Mouse (Mus musculus) kidney, postnatal 0 days (tissue): ENCODE data around the gene Homer2. TPM values are rescaled to one million over a fixed set of nuclear protein-coding genes. Genes with fewer than 3 reads are reported as not detected.

Source experiments
- ATAC-seq: fragments of 200-750 bp; cut with Nextera tagmentation; replicated peaks from 2 replicates; pipeline ENCODE4 v1.8.0; 2017; ENCODE audit warnings: low read depth, moderate number of reproducible peaks, moderate TSS enrichment, moderate library complexity; ENCODE audit not compliant: low FRiP score
- DNase-seq: peaks from one replicate; pipeline ENCODE4 v3.0.0-alpha.2; 2016; ENCODE audit warnings: low spot score
- H3K27ac ChIP-seq: fragments of 300-500 bp; sonication (generic); 2 replicates; pipeline ENCODE4 v1.5.1; 2014; ENCODE audit warnings: mild to moderate bottlenecking
- H3K27me3 ChIP-seq: fragments of 300-500 bp; sonication (generic); 2 replicates; pipeline ENCODE4 v1.6.1; 2014; ENCODE audit warnings: low read length, mixed read lengths; ENCODE audit not compliant: insufficient read depth
- H3K36me3 ChIP-seq: fragments of 300-500 bp; sonication (generic); 2 replicates; pipeline ENCODE4 v1.6.1; 2014; ENCODE audit warnings: low read length, mixed read lengths; ENCODE audit not compliant: insufficient read depth
- H3K4me1 ChIP-seq: fragments of 300-500 bp; sonication (generic); replicated peaks from 2 replicates; pipeline ENCODE4 v1.6.1; 2014; ENCODE audit warnings: antibody characterized with exemption, low read length, mixed read lengths; ENCODE audit not compliant: insufficient read depth
- H3K4me2 ChIP-seq: fragments of 300-500 bp; sonication (generic); 2 replicates; pipeline ENCODE4 v1.6.1; 2014; ENCODE audit warnings: mild to moderate bottlenecking, low read length, moderate library complexity, mixed read lengths
- H3K4me3 ChIP-seq: fragments of 300-500 bp; sonication (generic); replicated peaks from 2 replicates; pipeline ENCODE4 v1.5.1; 2014; ENCODE audit warnings: low read depth, low read length
- H3K9ac ChIP-seq: fragments of 300-500 bp; sonication (generic); 2 replicates; pipeline ENCODE4 v1.6.1; 2014; ENCODE audit warnings: low read depth, low read length
- H3K9me3 ChIP-seq: fragments of 300-500 bp; sonication (generic); replicated peaks from 2 replicates; pipeline ENCODE4 v1.6.1; 2016; ENCODE audit warnings: low read length, inconsistent platforms, mixed read lengths
- CTCF ChIP-seq: IDR thresholded peaks from 2 replicates; pipeline ENCODE4 v1.5.1; 2016; ENCODE audit warnings: antibody characterized with exemption, low read depth, mild to moderate bottlenecking, moderate library complexity
- WGBS: fragments of 180-500 bp; shearing (Covaris S2); extraction: QIAGEN DNeasy Blood & Tissue Kit; methylation state at CpG from one replicate; pipeline ENCODE4 v1.1.7; 2014; 5-methylcytosine and 5-hydroxymethylcytosine counted together
- polyA plus RNA-seq: library from polyadenylated mRNA; unstranded; fragments of >200 nt; fragmentation: Nextera tagmentation; extraction: Ambion mirVana; gene quantifications from 2 replicates; pipeline ENCODE4 v1.2.1, GENCODE M21; 2015

Gene Homer2
- polyA plus RNA-seq, 1 experiment from 2014 or later: 8.4 TPM

DNA sequence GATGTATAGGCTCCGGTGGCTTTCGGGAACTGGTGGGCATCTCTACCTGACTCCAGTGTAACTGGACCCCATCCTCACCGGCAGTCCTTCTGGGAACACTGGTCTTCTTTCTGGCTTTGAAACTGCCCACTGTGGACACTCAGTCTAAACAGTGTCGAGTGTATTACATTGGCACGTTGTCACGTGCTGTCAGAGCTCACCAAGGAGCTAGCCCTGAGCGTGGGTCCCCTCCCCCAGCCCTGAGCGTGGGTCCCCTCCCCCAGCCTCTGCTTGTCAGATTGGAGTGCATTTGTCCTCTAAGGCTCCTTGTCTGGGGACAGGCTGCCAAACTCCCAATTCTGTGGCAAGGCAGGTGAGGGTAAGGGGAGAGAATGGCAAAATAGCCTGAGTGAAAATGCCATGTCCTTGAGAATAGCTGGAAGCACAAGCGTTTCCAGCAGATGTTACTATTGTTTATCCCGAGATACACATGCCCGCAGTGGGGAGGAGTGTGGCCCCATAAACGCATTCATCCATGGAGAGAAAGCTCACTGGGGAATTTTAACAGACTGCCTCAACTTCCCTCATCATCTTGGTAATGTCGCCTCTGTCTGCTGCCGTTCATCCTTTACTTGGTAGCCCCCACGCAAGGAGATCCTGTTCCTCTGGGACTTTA, 33.8 kb downstream of the Homer2 start:
- H3K4me2 ChIP-seq: no peak overlapping the region
- no peak for ATAC-seq
- no peaks in the 10 kb centered on the region; the same call in 1 of the 2 replicates for H3K4me1 ChIP-seq
- TF ChIP-seq CTCF: no peak
- no peak overlapping the region for H3K4me3 ChIP-seq
- 54% methylated on average over 15 of the region's 15 CpGs for WGBS
- no peak overlapping the region for H3K27ac ChIP-seq
- H3K9me3 ChIP-seq: no peaks in the 10 kb centered on the region
- H3K9ac ChIP-seq: no peak overlapping the region
- H3K36me3 ChIP-seq: no peaks in the 10 kb centered on the region
- H3K27me3 ChIP-seq: no peaks in the 10 kb centered on the region
- DNase-seq: no peak

DNA sequence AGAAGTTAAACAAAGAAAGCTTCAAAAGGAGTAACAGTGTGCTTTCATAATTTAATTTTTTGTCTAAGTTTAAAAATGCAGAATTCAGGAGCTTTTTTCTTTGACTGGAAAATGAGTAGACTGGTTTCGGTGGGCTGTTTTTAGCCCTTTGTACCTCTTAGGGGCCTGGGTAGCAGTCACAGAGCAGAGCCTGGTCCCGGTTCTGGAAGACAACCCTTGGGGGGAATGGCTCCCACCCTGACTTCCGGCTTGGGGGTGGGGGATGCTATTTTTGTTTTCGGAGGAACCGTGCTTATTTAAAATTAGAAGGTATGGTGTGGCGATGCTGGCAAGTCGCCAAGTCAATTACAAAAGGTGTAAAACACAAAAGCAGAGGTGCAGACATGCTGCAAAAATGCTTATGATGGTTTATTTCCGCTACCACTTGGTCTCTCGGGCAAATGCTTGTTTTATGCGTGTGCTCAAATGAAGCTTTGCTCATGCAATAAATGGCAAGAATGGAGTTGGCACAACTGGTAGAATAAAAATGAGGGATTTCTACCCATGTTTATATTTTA, 34.5 kb downstream of the Homer2 start:
- TF ChIP-seq CTCF: no peak
- DNase-seq: no peak
- WGBS: 49% methylated on average over 10 of the region's 10 CpGs
- no peaks in the 10 kb centered on the region; the same call in 1 of the 2 replicates for H3K4me1 ChIP-seq
- no peaks in the 10 kb centered on the region for H3K36me3 ChIP-seq
- no peaks in the 10 kb centered on the region for H3K27me3 ChIP-seq
- ATAC-seq: no peak
- H3K9me3 ChIP-seq: no peaks in the 10 kb centered on the region
- H3K4me2 ChIP-seq: peak overlapping the region; percentile 15; the same call in 1 of the 2 replicates
- H3K27ac ChIP-seq: no peak overlapping the region
- no peak overlapping the region for H3K4me3 ChIP-seq
- H3K9ac ChIP-seq: no peak overlapping the region

DNA sequence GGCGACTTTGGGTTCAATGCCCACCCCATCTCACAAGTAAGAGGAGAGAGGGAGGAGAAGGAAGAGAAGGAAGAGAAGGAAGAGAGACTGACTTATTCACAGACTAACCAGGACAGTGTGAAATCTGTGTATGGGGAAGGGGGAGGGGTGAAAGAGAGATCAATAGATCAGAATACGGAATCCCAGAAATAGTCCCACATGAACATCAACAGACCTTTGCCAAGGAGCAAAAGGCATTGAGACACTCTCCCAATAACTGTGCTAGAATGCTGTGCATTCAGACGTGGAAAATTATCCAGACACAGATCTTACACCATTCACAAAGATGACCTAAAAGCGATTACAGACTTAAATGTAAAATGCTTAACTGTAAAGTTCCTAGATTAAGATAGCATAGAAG, 40.2 kb downstream of the Homer2 start:
- Histone ChIP-seq H3K4me3 (no peak overlapping the region), H3K4me2 (no peak overlapping the region), H3K9me3 (no peaks in the 10 kb centered on the region), H3K27me3 (no peaks in the 10 kb centered on the region), H3K27ac (no peak overlapping the region), H3K4me1 (no peaks in the 10 kb centered on the region), H3K9ac (no peak overlapping the region), H3K36me3 (no peaks in the 10 kb centered on the region)
- WGBS: 85% methylated on average over 4 of the region's 4 CpGs
- ATAC-seq (no peak), DNase-seq (no peak)
- TF ChIP-seq CTCF: no peak

DNA sequence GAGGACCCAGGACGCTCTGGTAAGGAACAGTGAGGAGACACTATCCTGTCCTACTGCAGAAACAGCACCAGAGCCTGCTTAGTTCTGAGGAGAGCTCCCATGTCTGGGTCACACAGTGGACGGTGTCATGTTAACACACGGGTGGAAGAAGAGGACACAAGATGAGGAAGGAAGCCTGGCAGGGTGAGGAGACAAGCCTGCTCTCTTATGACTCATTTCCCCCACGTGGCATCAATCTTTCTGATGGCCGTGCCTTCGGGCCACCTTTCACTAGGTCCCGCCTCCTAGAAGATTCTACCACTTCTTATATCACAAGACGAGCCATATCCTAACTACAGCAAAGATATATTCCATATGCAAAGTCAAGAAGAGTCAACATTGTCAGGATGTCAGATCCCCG, 40.7 kb downstream of the Homer2 start:
- Histone ChIP-seq H3K4me1 (no peaks in the 10 kb centered on the region), H3K36me3 (no peaks in the 10 kb centered on the region), H3K4me2 (no peak overlapping the region), H3K4me3 (no peak overlapping the region), H3K9me3 (no peaks in the 10 kb centered on the region; the same call in 1 of the 2 replicates), H3K27me3 (no peaks in the 10 kb centered on the region), H3K27ac (no peak overlapping the region), H3K9ac (no peak overlapping the region)
- no peak for ATAC-seq
- no peak for DNase-seq
- no peak for TF ChIP-seq CTCF
- WGBS: 70% methylated on average over 9 of the region's 9 CpGs

DNA sequence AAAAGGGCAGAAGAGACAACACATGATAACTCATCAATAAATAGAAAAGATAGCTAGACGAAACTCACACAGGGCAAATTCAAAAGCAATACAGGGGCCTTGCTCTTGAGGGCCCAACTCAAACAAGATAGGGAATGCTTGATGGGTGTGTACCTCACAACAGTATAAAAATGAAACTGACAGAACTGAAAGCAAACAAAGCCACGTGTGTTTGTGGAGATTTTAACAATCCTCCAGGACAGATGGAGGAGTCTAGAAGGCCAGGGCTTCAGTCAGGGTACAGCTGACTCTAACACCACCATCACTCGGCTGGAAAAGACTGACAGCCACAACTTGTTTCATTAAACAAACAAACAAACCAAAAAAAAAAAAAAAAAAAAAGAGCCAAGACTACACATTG, 44.3 kb downstream of the Homer2 start:
- H3K36me3 ChIP-seq: no peaks in the 10 kb centered on the region
- ATAC-seq: no peak
- no peak for DNase-seq
- no peaks in the 10 kb centered on the region for H3K27me3 ChIP-seq
- H3K4me2 ChIP-seq: no peak overlapping the region
- no peak overlapping the region for H3K27ac ChIP-seq
- no peak overlapping the region for H3K9ac ChIP-seq
- TF ChIP-seq CTCF: no peak
- no peaks in the 10 kb centered on the region; the same call in 1 of the 2 replicates for H3K9me3 ChIP-seq
- WGBS: 56% methylated on average over 3 of the region's 3 CpGs
- no peaks in the 10 kb centered on the region for H3K4me1 ChIP-seq
- no peak overlapping the region for H3K4me3 ChIP-seq

DNA sequence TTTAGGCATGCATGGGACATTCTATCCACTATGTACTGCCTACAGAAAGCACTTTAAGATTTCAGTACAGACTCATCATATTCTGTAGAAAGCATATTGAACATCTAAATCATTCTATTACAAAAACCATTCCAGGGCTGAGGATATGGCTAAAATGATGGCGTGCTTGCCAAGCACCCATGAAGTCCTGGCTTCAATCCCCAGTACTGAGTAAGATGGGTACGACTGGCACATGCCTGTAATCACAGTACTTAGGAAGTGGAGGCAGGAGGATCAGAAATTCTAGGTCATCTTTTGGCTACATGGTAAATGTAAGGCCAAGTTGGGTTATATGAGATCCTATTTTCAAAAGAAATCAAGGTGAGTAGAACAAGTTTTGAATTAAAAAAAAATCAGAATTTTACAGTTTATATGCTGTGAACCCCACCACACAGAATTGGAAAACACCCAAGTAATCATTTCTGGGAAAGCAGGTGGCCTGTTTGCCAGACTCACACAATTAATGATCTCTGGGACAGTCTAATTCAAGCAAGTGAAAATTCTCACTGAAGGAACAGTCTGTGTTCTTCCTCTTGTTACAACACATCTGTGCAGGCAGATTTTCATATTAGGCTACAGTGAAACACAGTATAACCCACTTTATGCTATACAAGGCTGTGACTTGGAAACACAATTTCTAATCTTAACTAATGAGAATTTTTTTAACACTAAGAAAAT, 49.5 kb downstream of the Homer2 start:
- no peak for ATAC-seq
- H3K36me3 ChIP-seq: no peaks in the 10 kb centered on the region
- H3K27ac ChIP-seq: no peak overlapping the region
- H3K4me3 ChIP-seq: no peak overlapping the region
- H3K4me1 ChIP-seq: no peaks in the 10 kb centered on the region
- DNase-seq: no peak
- H3K27me3 ChIP-seq: no peaks in the 10 kb centered on the region
- no peak for TF ChIP-seq CTCF
- H3K4me2 ChIP-seq: no peak overlapping the region
- 85% methylated on average over 2 of the region's 2 CpGs for WGBS
- H3K9ac ChIP-seq: no peak overlapping the region
- H3K9me3 ChIP-seq: no peaks in the 10 kb centered on the region; the same call in 1 of the 2 replicates
